Mouse (Mus musculus) thymus, adult 2 months (tissue): ENCODE data around the gene Osbpl3.

Experiments used
- CTCF ChIP-seq: fragments of 200-500 bp; IDR thresholded peaks from 2 replicates; pipeline ENCODE4 v1.5.1; 2012; ENCODE audit warnings: mild to moderate bottlenecking, control low read depth, low read length, moderate library complexity, borderline replicate concordance; ENCODE audit not compliant: control insufficient read depth, poor library complexity, insufficient read depth; ENCODE audit errors: extremely low read depth
- POLR2A ChIP-seq: fragments of 200-500 bp; IDR thresholded peaks from 2 replicates; pipeline ENCODE4 v1.6.1; 2012; ENCODE audit warnings: mild to moderate bottlenecking, low read length, control low read depth, moderate library complexity; ENCODE audit not compliant: control insufficient read depth, poor library complexity, insufficient read depth; ENCODE audit errors: extremely low read depth

DNA sequence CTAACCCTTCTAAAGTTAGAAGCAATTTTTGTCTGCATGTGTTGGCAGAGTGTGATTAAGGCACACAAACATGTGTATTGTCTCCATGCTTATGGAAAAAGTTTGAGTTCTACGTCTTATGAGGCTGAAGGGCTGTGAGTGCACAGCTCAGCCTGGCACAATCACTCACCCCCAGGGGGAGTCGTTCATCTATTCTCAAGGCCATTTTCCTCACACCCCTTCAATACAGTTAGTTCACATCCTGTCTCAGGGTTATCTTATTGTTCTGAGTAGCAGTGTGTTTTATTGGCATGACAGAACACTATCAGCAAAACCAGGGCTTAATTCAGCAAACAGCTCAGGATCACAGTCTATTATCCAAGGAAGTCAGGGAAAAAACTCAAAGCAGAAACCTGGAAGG, 19.3 kb downstream of the Osbpl3 start:
- TF ChIP-seq CTCF: no peak
- no peak for TF ChIP-seq POLR2A
